Mouse (Mus musculus) kidney, adult 2 months (tissue): ENCODE data around the gene Fam155a.

Source experiments
- CTCF ChIP-seq: fragments of 200-500 bp; conservative IDR thresholded peaks from 2 replicates; pipeline ENCODE4 v1.5.1; 2011; ENCODE audit warnings: low read depth, mild to moderate bottlenecking, control low read depth, low read length, moderate library complexity, mixed read lengths; ENCODE audit not compliant: insufficient read depth, insufficient read length
- POLR2A ChIP-seq: fragments of 200-500 bp; IDR thresholded peaks from one replicate; pipeline ENCODE4 v1.6.1; 2011; ENCODE audit warnings: low read depth, low read length, control low read depth

DNA sequence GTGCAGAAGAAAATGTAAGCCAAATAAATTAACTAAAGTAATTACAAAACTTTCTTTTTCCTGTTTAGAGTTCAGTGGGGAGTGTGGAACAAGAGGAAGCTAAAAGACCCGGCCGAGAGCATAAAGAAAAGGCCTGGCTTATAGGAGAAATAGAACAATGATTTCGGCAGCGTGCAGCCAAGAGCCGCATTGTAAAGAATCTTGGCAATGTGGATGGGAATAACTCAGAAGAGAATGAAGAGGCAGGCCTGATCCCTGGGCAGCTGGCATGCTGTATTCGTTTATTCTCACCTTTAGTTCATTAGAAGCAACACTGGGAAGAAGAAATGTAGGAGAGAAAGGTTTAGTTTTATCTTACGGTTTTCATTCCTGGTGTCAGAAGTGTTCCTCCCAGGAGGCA, 594.0 kb downstream of the Fam155a start:
- TF ChIP-seq CTCF: no peak
- TF ChIP-seq POLR2A: no peak
